Mouse (Mus musculus) lung, adult 18-20 months (tissue): ENCODE data around the gene Emg1.

ENCODE experiments used
- DNase-seq, 2 experiments: peaks; one replicate each; pipeline ENCODE4 v3.0.0; 2022; ENCODE audit warnings: mixed read lengths in 2 of 2

Emg1 gene

DNA sequence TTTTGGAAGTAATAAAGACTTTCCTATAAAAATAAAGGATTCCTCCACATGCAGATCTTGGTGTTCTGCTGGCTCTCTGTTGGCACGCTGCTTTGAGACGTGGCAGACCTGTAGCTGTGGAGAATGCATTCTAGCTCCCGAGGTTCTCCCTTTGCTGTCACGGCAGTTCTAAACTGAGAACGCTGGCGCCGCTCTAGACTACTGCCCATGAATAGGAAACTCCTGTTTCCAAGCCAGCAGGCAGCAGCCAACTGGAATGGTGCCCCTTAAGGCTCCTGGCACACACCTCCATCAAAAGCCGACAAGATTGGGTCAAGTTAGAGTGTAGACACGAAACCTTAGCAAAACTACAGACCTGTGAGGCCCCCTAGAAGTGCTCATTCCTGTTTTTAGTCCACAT is 38.4 kb downstream of the Emg1 start:
- DNase-seq = no peak

DNA sequence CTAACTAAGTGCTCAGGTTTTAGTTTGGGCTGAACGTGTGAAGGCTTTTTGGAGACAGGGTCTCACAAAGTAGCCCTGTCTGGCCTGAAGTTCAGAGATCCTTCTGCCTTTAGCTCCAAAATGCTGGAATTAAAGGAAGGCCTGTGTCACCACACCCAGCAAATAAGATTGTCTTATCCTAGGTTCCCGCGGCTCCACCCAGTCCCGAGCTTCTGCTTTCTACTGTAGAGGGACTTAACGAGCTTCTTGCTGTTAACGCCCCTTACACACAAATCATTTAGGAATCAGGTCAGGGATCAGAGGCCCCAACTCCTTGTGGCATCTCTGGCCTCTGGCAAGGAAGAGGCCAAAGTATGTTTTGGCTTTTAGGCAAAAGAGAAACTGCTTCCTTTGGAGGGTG is 39.9 kb downstream of the Emg1 start:
- DNase-seq = no peak

DNA sequence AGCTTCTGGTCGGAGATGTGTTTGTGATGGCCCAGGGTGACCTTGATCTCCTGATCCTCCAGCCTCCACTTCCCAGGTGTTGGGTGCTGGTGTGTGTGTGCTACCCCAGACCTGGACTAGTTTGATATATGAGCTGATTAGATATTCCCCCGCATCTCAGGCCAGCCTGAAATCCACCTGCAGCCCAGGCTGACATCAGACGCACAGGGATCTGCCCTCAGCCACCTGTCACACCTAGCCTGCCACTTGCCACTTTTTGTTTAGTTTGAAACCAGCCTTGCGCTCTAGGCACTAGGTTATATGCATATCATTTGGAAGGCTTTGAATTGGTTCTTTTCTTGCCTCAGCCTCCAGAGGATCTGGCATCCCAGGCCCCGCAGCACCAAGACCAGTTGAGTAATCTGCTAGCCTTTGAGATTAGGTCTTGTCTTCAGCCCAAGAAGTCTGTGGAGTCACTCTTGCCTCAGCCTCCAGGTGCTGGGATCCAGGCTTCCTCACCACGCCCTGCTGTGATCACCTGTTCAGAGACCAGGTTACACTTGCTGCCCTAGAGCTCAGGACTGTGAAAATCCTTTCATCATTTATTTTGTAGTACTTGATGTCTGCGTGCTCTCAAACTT is 41.6 kb downstream of the Emg1 start:
- no peak for DNase-seq

DNA sequence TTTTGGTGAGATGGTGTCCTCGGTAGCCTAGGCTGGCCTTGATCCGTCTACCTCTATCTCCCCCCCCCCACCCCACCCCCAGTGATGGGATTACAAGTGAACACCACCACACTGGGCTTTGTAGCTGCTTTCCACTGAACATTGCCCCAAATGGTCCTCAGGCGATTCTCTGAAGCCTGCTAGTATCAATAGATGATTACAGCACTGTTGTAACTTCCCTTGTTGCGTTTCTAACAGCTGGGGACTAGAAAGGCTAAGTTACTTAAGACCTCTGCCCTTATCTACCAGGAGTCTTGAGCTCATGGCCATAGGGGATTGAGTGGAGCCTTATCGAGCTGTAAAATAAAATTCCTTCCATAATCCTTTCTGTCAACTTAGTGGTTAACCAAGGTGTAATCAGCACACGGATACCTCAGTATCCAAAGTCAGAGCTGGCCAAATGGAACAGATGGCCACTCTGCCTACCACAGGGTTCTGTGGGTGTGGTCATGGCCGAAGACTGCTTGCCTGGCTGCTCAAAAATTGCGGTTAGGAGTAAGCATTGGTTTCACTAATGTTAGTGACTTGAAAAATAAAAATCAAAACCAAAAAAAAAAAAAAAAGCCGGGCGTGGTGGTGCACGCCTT is 42.6 kb downstream of the Emg1 start:
- DNase-seq = no peak

DNA sequence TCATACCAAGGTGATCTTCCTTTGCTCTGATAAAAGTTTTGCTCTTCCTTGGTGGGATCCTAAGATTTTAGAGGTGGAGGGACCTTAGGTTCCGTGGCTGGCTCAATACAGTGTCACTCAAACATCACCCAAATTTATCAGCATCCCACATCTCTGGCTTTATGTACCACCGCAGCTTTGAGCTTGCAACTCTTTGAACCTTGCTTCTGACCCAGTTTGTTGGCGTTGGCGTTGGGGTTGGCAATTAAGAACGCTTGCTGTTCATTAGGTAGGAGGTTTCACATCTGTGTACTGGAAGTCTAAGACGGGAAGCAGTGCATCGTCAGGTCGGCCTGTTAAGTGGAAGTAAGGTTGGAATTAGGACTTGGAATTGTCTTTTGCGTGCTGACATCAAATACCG is 47.0 kb downstream of the Emg1 start:
- DNase-seq = no peak

DNA sequence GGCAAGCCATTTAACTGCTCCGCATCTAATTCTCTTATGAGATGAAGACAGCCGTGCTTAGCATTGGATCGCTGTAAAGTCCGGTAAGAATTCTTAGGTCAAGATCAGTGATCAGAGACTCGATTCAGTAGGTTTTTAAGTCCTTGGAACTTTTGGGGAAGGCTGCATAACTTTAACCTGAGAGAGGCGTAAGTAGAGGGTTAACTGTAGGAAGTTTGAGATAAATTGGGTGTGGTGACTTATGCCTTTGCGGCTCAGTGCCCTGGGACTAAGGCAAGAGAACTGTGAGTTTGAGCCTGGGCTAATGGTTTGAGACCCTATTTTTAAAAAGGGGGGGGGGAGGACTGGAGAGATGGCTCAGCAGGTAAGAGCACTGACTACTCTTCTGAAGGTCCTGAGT is 47.7 kb downstream of the Emg1 start:
- no peak for DNase-seq

DNA sequence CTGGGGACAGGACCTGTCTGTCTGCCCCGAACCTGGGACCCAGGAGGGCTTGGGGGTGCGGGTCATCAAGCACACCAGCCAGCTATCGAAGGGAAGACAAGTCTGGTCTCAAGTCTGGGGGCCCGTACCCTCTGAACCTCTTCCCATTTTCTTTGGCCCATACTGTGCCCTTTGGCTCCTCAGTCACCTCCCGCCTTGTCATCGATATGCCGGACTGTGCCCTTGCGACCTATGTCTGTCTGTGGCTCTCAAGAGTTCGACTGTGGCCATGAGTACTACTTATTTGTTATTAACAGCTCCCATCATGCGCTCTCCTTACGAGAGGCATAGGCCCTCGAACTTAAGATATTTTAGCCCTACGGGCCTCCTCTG is 48.6 kb downstream of the Emg1 start:
- DNase-seq = no peak

DNA sequence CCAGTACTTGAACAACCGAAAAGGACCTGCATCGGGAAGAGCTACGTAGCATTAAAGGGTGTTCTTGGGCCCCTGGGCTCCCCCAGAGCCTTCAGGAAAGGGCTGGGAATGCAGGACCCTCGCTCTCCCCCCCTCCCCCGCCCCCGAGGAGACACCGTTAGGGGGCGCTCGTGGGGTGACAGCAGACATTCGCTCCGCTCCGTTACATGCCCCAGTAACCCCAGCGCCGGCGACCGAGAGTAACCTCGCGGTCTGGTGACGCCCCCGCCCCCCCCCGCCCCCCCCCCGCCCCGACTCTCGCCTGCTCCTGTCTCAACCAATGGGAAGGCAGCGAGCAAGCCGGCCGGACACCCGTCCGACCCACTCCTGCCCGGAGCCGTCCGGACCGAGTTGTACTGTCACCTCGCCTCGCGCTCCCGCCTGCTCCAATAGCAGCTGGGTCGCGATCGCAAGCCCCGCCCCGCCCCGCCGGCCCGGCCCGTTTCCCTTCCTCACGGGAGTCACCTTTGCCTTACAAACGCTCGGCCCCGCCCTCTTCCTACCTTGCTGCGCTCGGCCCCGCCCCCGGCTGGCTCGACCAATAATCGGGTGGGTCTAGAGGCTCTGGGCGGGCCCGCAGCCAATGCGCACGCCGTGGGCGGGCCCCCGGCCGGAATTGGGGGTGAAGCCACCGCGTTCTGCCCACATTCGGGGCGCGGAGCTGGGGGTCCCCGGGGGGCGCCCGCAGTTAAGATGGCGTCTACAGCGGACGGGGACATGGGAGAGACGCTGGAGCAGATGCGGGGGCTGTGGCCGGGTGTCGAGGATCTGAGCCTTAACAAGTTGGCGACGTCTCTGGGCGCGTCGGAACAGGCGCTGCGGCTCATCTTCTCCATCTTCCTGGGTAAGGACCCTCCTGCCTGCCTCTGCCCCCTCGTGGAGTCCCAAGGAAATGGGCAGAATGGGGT is 49.2 kb downstream of the Emg1 start, which contains the start of gene Lpcat3:
Gene Lpcat3 (plus strand): TSS at position 551 of the 947 bp plus-strand sequence.
- peak; percentile 99 for DNase-seq

DNA sequence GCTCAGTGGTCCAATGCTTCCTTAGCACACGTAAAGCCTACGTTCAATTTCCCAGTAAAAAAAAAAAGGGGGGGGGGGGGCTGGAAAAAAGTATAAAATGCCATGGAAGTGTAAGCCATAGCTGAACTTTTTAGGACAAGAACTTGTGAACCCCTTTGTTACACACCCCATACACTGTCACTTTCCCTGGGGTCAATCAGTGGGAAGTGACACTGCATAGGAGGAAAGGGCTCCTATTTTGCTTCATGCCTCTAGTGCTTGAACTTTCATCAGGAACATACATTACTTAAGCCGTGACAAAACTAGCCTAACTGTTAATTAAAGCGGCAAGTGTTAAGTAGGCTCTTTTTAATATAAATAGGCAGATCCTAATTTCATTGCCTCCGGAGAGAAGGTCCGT is 50.0 kb downstream of the Emg1 start:
- DNase-seq = no peak

DNA sequence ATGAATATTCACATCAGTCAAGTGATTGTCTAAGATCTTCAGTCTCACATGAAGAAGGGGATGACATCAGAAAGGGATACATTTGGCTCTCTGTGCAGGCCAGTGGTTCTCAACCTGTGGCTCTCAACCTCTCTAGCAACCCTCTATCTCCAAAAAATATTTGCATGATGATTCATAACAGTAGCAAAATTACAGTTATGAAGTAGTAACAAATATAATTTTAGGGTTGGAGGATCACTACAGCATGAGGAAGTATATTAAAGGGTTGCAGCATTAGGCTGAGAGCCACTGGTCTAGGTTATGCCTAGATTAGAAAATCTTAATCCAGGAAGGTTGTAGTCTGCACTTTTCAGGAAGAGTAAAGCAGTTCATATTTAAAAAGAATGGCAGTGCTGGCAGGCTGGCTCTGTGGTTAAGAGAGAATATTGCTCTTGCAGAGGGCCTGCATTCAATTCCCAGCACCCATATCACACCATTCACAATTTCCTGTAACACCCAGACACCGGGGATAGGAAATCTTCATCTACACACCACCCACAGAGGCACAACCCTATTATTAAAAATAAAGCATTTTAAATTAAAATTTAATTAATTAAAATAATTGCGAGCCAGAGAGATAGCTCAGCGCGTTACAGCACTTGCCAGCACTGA is 50.7 kb downstream of the Emg1 start:
- no peak for DNase-seq

DNA sequence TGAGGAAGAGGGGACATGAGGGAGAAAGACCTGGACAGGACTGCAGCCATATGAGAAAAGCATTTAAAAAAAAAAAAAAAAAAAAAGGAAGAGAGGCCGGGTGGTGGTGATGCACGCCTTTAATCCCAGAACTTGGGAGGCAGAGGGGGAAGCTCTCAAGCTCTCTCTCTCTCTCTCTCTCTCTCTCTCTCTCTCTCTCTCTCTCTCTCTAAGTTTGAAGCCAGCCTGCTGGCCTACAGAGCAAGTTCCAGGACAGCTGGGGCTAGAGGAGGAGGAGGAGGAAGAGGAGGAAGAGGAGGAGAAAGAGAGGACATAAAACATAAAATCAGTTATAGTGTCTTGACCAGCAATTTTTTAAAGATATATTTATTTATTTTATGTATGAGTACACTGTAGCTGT is 53.9 kb downstream of the Emg1 start:
- DNase-seq = no peak

DNA sequence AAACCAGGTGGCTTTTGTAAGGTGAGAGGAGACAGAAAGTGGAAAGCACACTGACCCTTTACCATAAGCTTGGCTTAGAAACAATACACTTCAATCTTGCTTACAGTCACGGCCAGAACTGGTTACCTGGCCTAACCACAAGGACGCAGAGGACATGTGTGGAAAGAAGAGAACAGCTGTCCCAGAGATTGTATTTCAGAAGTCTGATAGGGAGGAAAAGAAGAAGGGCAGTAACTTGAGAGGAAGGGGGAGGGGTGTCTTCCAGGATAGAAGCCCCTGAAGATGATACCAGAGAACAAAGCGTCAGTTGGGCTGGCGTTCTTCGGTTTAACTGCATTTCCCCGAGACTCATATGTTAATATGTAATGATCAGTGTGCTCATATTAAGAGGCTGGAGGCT is 56.1 kb downstream of the Emg1 start:
- no peak for DNase-seq
